Mouse (Mus musculus): ENCODE results near the gene Suco. TPM values are rescaled to one million over a fixed set of nuclear protein-coding genes. Genes with fewer than 3 reads are reported as not detected.

Gene Suco
- total RNA-seq, 1 experiment from 2014 or later, result 86.5 TPM

DNA sequence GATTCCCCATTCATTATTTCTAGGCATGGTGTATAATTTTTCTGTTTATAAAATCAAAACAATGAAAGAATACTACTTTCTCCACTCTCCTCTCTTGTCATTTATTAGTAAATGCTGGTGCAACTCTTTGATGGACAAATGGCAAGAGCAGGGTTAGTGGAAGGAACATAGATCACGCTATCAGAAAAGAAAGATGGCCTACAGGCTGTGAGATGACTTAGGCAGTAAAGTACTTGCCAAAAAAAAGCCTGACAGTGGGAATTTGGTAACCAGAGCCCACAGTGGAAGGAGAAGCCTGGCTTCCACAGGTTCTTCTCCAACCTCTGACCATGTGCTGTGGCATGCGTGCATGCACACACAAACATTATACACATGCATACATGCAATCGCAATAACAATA lies 18.5 kb upstream of the Suco start:
- no peak for ATAC-seq (replicated peaks; ENCODE audit: low read depth, poor library complexity, severe bottlenecking)

DNA sequence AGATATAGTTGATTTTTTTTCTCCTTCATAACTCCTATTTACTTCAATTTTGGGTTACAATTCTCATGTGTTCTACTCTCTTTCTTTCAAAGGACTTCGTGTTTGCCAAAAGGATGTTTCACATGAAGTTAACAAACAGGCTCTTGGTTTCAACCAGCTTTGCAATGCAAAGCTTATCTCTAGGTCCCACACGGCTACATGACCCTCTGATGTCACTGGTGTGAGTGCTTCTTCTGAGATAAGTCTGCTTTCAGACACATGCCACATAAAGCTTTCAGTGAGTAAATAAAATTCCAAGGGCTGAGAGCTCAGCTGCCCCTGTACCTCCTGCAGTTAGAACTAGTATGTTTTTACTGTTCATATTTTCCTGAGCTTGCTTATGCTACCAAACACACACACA lies 18.1 kb upstream of the Suco start:
- peak; percentile 90 for ATAC-seq (replicated peaks; ENCODE audit: low read depth, poor library complexity, severe bottlenecking)

DNA sequence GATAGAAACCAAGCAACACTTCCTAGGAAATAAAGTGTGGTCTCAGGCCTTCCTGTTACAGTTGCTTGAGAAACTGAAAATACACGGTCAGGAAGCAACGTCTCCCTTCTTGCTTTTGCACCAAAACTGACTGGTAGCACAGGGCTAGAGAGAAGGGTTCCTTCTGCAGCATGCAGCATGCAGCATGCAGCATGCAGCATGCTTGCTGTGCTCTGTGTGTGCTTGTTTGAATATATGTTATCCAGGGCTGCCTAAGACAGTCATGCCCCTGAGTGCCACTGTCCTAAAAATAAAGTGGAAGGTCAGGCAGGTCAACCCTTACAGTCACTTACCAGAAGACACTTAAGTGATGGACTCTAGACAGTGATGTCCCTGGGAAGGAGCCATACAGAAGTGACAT lies 17.6 kb upstream of the Suco start:
- ATAC-seq (replicated peaks; ENCODE audit: low read depth, poor library complexity, severe bottlenecking), result peak; percentile 64

DNA sequence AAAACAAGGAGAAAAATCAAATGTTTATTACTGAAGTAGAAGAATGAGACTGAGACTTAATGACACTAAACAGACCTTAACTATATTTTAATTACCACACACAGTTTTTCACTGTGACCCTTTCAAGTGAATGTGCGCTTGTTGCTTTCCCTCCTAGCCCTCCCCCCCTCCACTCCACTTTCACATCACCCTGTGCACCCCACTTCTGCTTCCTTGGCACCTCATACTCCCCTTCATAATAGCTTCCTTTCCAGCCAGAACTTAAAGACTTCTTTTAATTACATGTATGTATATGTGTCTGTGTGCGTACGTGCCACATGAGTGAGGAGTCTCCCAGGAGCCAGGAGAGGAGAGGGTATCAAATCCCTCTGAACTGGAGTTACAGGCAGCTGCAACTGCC lies 12.3 kb upstream of the Suco start:
- peak; percentile 42 for ATAC-seq (replicated peaks; ENCODE audit: low read depth, poor library complexity, severe bottlenecking)

DNA sequence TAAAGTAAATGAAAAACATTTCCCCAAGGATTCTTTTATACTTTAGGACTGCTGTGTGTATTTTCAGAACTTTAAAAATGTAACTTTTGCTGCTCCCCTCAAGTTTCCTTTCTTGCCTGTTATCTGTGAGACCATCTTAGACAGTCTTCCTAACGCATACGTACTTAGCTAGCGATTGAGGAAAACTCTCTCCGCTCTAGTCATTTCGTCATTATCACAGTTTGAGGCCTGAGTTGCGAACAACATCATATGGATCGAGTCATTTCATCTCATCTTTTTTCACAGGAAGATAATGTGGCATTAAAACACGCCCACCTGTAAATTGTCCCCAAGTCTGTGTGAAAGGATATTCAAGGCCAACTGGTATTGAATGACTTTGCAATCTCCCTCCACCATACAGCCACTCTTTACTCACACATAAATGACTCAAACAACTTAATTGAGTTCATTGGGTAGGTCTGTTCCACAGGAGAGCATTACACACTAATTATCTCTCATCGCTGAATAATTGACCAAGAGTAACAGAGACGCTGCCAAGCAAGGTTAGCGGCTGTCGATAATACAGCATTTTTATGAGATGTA lies 11.3 kb upstream of the Suco start:
- peak; percentile 42 for ATAC-seq (replicated peaks; ENCODE audit: low read depth, poor library complexity, severe bottlenecking)

DNA sequence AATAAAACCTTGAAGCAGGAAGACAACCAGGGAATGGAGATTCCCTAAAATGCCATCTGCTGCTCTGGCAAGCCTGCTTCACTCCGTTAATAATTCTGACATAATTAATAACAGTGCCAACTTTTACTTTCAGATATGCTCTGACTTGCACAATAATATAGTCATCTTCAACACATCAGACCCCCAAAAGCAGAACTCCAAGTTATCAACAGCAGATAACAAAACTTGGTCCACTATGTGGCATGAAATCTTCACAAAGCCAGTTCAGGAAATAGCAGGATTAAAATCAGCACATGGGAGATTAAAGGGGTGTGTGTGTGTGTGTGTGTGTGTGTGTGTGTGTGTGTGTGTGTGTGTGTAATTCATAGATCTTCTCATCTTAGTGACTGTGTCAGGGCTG lies 9.3 kb upstream of the Suco start:
- ATAC-seq (replicated peaks; ENCODE audit: low read depth, poor library complexity, severe bottlenecking), result peak; percentile 35; the same call in 1 of the 2 replicates

DNA sequence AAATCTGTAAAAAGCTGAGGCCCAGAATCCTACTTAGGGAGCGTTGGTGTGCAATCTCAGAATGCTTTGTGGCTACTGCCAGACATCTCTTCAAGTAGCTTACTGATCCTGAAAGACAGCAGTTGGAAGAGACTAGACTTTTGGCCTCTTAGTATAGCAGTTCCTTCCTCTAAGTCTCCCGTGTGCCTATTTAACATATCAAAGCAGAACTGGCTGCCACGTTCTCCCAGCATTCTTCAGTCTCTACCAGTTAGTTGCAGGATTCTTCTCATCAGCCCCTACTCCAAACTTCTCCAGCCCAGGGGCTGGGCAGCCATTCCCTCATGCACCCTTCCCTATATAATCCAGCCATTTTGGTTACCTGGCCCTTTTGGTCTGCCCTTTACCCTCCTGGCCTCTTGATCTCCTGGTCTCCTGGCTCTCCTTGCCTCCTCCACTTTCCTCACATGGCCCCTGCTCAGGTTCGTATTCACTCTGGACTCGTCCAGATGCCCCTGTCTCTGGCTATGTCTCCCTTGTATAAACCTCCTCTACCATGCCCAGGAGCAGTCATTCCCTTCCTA lies 1.2 kb upstream of the Suco start:
- ATAC-seq (replicated peaks; ENCODE audit: low read depth, poor library complexity, severe bottlenecking), result no peak

DNA sequence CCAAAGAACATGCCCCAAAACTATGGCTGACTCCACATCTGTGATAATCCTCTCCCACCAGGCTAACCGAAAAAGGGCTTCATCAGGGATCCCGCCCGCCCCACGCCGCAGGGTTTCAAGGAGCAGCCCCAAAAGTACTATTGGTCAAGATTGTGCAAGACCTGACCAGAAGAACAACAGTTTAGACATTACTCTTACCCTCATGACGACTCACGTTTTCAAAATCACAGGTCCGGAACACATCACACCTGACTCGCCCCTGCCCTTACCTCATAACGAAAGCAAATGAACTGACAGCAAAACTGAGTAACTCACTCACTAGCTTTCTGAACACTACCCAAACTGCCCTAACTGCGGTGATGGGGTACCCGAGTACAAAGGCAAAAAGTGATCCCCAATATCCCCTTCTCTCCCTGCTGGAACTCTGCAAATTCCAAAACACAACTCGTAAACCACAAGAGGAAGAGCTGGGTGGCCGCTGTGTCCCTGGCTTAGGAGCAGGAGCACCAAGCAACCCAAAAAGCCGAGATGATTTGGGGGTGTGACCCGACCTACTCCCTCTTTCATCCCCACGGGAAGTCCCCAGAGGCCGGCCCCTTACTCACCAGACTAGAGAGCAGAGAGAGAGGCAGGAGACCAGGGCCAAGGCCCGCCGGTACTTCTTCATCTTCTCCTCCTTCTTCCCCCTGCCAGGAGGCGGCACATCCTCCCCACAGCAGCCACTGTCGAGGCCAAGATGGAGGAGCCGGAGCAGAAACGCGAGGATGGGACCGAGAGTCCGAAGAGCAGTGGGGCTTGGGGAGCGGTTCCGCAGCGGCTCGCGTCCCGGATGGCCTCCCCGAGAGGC lies 553 bp downstream of the Suco start:
- ATAC-seq (replicated peaks; ENCODE audit: low read depth, poor library complexity, severe bottlenecking), result peak; percentile 22

DNA sequence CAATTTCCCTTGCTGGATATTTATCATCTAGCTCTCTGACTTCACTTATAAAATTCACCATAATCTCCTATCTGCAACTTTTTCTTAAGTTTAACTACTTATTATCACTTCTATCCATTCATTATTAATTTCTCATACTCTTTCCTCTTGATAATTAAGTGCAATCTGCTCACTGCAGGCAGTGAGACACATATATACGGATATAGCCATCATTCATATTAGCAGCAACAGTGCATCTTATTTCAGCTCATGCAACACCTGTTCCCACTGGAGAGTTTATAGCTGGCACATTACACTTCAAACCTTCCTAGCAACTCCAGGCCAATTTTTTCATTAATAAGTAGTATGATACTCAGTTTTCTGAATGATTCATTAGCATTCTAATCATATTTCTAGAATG lies 7.1 kb downstream of the Suco start:
- ATAC-seq (replicated peaks; ENCODE audit: low read depth, poor library complexity, severe bottlenecking), result no peak

DNA sequence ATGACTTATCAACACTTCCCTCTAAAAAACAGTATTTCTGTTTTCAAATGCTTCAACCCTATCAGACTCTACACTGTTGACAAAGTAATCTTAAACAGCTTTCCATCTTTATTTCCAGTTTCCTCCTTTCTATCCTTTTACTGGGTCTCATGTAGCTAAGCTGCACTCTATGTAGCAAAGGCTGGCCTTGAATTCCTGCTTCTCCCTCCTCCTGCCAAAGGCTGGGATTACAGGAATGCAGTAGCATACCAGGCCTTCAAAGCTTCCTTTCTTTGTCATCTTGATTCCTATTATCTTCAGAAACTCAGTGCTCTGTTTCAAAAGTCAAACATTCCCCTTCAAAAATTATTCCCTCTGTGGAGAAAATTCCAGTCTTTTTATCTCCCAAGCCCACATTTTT lies 8.1 kb downstream of the Suco start:
- no peak for ATAC-seq (replicated peaks; ENCODE audit: low read depth, poor library complexity, severe bottlenecking)

DNA sequence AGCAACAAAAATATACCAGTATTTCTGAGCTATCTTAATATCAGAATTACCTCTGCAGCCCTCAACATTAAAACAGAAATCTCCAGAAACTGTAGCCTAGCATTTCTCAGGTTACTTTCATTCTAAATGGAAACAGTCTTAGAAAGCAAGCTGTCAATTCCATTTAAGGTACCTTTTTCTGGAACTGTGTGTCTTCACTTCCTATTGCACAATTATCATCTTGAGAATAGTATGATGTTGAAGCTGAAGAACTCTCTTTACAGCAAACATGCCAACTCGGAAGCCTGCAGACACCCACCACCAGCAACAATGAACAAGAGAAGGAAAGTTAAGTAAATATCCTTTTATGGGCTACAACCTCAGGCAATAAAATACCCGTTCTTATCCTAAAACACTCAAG lies 12.7 kb downstream of the Suco start:
- peak; percentile 32; the same call in 1 of the 2 replicates for ATAC-seq (replicated peaks; ENCODE audit: low read depth, poor library complexity, severe bottlenecking)

DNA sequence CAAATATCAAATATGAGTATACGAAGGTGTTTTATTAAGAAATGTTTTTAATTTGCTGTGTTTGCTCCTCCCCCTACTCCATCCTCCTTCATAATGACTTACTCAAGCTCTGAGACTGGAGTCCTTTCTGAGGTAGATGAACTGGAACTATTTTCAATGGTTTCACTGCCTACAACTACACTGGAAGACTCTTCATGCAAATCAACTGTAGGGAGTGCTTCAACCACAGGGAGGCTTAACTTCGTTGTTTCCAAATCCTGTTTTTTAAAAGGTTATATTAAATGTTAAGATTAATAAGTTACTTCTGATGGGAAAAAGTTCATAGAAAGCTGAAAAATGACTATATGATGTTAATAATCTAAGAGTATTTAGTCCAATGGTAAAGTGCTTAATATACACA lies 17.2 kb downstream of the Suco start:
- ATAC-seq (replicated peaks; ENCODE audit: low read depth, poor library complexity, severe bottlenecking), result no peak

DNA sequence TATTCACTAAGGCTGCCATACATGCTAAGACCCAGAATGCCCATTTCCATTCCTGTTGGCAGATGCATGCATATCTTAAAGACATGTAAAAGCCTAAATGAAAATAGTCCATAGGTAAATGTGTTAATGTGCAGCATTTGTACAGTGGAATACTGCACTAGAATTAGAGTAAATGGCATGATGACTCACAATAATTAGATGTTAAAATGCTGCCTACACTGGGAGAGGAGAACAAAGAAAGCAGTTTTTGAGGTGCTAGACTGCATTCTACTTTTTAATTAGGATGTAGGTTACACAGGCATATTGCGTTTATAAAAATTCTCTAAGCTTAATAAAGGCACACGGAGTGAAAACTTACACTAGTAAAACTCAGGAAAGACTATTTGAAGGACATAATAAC lies 49.8 kb downstream of the Suco start:
- ATAC-seq (replicated peaks; ENCODE audit: low read depth, poor library complexity, severe bottlenecking), result no peak

DNA sequence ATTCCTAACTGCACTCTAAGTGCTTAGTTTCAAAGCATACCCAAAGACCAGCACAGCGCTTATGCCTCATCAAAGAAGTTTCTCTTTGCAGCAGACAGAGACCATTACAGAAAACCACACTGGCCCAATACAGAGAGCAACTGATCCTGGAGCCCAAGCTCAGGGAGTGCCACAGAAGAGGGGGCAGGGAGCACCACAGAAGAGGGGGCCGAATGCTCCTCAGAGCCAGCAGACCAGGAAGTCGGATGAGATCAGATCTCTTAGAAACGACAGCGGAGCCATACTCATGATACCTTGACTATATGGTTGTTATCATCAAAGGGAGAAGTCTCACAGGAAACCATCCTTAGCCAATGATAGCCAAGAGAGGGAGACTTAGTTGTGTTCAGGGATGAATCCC lies 67.1 kb downstream of the Suco start:
- ATAC-seq (replicated peaks; ENCODE audit: low read depth, poor library complexity, severe bottlenecking), result peak; percentile 20

DNA sequence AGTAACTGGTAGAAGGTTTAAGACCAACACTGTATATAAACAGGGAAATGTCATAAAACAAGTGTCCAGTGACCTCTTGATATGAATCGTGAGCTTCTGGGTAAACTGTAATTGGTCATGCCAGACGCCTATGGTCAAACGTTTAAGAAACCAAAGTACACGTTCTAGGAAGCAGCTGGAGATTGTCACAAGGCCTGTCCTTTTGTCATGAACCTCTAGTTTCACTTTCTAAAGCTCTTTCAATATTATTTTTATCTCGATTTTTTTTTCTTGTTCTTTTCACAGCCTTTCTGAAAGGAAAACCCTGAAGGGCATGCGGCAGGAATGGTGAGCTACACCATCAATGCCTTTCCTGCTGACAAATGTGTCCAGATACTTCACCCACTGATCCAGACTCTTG lies 67.5 kb downstream of the Suco start:
- ATAC-seq (replicated peaks; ENCODE audit: low read depth, poor library complexity, severe bottlenecking), result 0 out of 2 replicates have a peak, but pooled peaks have one; percentile 20

DNA sequence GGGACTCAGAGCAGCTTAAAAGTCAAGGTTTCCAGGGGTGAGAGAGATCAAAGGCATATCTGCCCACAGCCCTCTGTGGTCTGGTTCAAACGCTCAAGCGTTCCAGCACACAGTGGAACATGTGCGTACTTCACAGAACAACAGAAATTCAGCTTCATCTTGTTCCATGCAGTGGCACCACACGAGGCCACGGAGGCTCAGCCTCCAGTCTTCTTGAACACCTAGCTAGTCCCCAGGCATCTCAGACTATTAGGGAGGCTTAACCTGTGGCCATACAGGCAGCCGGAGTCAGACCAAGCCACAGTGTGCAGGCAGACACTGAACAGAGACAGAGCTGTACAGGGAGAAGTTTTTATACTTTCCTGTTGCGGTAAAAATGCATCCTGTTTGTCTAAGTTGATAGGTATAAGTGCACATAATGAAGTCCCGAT lies 71.9 kb downstream of the Suco start:
- peak; percentile 58 for ATAC-seq (replicated peaks; ENCODE audit: low read depth, poor library complexity, severe bottlenecking)

DNA sequence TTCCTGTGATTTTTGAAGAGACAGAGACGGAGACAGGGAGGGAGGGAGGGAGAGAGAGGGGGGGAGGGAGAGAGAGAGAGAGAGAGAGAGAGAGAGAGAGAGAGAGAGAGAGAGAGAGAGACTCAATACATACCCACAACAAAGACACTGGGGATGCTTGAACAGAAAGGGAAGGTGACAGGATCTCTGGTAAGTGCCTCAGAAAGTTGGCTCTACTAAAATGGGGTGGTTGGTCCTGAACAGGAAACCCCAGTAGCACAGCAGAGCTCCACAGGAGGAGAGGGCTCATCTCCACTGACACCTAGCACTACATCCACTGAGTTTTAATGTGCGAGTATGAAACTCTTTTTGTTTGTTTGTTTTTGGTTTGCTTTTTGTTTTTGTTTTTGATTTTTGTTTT lies 75.2 kb downstream of the Suco start:
- ATAC-seq (replicated peaks; ENCODE audit: low read depth, poor library complexity, severe bottlenecking), result no peak

DNA sequence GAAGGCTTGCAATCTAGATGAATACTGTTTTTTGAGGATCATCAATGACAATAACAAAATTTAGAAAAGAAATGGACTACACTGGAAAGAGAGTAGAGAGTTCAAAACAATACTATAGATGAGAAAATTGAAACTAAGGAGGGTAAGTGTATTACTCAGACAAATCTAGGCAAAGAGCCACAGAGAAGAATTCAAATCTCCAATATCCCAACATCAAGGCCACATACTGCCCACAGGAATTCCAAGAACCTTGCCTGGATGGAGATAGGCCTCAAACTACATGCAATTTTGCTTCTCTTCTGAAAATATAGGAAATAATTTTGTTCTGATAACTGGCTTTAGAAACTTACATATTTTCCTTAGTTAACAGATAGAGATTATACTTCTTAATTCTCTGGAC lies 76.2 kb downstream of the Suco start:
- ATAC-seq (replicated peaks; ENCODE audit: low read depth, poor library complexity, severe bottlenecking), result no peak

DNA sequence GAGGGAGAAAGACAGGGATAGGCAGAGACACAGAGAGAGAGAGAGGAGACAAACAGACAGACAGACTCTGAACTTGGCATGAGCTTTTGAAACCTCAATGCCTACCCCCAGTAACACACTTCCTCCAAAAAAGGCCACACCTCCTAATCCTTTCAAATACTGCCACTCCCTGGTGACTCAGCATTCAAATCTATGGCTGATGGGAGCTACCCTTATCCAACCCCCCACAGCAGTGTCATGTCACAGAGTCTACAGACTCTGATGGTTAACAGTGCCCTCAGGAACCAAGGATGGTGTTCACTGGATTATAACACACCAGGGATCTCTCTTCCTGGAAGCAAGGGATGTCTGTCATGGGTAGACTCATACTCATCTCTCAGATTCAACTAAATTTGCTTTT lies 76.7 kb downstream of the Suco start:
- no peak for ATAC-seq (replicated peaks; ENCODE audit: low read depth, poor library complexity, severe bottlenecking)

DNA sequence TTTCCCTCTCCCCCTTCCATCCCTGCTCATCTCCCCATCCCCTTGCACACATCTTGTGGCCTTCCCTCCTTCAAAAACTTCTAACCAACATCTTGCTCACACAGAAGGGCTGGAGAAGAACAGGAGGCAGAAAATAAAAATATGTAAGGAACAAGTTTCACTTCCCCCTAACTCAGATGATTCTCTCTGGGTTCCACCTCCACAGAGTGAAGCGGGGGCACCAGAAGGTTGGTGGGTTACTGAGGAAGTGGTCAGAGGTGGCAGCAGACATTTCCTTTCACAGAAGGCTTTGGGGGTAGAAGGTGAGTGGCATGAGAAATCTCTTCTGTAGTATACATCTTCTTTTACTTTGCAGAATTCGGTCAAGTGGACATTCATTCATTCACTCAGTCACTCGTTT lies 77.6 kb downstream of the Suco start:
- ATAC-seq (replicated peaks; ENCODE audit: low read depth, poor library complexity, severe bottlenecking), result peak; percentile 90

DNA sequence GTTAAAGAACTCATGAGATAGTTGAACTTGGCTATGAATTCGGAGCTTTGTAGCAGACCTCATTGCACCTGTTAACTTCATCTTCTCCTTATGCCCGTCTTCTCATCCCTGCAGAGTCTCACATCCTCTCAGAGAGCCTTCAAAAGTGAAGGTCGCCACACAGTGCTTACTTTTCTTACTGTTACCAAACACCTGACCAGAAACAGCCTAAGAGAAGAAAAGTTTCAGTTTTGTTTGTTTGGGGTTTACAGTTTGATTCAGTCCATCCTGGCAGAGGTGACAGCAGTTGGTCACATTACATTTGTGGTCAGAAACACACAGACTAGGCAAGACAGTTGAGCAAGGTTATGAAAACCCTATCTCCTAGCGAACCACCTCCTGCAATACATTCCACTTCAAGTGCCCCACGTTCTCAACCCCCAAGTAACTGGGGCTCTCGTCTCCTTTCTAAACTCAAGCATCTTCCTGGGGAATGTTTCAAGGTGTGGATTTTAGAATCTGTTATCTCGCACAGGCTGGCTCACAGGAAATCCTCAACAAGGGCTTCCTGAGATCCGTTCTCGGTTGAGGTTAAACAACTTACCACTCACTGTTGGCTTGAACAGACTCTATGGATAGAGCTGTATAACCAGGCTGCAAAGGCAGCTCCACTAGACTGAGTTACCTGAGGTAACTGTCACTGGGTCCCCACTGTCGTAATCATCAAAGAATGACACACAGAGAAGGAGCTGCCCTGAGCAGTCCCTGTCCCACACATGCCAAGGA lies 81.9 kb downstream of the Suco start:
- peak; percentile 48 for ATAC-seq (replicated peaks; ENCODE audit: low read depth, poor library complexity, severe bottlenecking)
